Mouse (Mus musculus) forebrain, embryonic 13.5 days (tissue): Measurements from ENCODE around the gene Tnrc6b. TPM values are rescaled to one million over a fixed set of nuclear protein-coding genes. Genes with fewer than 3 reads are reported as not detected.

Experiments used
- ATAC-seq: fragments of 200-750 bp; cut with Nextera tagmentation; 2 replicates; pipeline ENCODE4 v1.8.0; 2017
- H3K27ac ChIP-seq: fragments of 300-500 bp; sonication (generic); 2 replicates; pipeline ENCODE4 v1.5.1; 2015; ENCODE audit warnings: inconsistent platforms, mild to moderate bottlenecking, moderate library complexity
- H3K27me3 ChIP-seq: fragments of 300-500 bp; sonication (generic); 2 replicates; pipeline ENCODE4 v1.6.1; 2015; ENCODE audit warnings: mild to moderate bottlenecking, inconsistent platforms
- H3K36me3 ChIP-seq: fragments of 300-500 bp; sonication (generic); 2 replicates; pipeline ENCODE4 v1.6.1; 2015; ENCODE audit warnings: mild to moderate bottlenecking, inconsistent platforms; ENCODE audit not compliant: poor library complexity, severe bottlenecking
- H3K4me1 ChIP-seq: fragments of 300-500 bp; sonication (generic); 2 replicates; pipeline ENCODE4 v1.6.1; 2015; ENCODE audit warnings: inconsistent platforms
- H3K4me2 ChIP-seq: fragments of 300-500 bp; sonication (generic); 2 replicates; pipeline ENCODE4 v1.6.1; 2015; ENCODE audit warnings: inconsistent platforms, mild to moderate bottlenecking, moderate library complexity
- H3K4me3 ChIP-seq: fragments of 300-500 bp; sonication (generic); 2 replicates; pipeline ENCODE4 v1.5.1; 2015; ENCODE audit warnings: mild to moderate bottlenecking, inconsistent platforms
- H3K9ac ChIP-seq: fragments of 300-500 bp; sonication (generic); 2 replicates; pipeline ENCODE4 v1.6.1; 2015; ENCODE audit warnings: mild to moderate bottlenecking, inconsistent platforms
- H3K9me3 ChIP-seq: fragments of 300-500 bp; sonication (generic); replicated peaks from 2 replicates; pipeline ENCODE4 v1.6.1; 2016; ENCODE audit warnings: inconsistent platforms
- WGBS: fragments of 180-500 bp; shearing (Covaris S2); methylation state at CpG from one replicate; pipeline ENCODE4 v1.1.7; 2015; 5-methylcytosine and 5-hydroxymethylcytosine counted together
- microRNA-seq: library from miRNA; unstranded; fragments of <30 nt; microRNA quantifications from one replicate; pipeline ENCODE4, GENCODE M21; 2016
- polyA plus RNA-seq: library from polyadenylated mRNA; unstranded; fragments of >200 nt; fragmentation: Nextera tagmentation; extraction: Ambion mirVana; gene quantifications from 2 replicates; pipeline ENCODE4 v1.2.1, GENCODE M21; 2015

Gene Tnrc6b
- polyA plus RNA-seq, 1 experiment from 2014 or later, result 37.2 TPM

DNA sequence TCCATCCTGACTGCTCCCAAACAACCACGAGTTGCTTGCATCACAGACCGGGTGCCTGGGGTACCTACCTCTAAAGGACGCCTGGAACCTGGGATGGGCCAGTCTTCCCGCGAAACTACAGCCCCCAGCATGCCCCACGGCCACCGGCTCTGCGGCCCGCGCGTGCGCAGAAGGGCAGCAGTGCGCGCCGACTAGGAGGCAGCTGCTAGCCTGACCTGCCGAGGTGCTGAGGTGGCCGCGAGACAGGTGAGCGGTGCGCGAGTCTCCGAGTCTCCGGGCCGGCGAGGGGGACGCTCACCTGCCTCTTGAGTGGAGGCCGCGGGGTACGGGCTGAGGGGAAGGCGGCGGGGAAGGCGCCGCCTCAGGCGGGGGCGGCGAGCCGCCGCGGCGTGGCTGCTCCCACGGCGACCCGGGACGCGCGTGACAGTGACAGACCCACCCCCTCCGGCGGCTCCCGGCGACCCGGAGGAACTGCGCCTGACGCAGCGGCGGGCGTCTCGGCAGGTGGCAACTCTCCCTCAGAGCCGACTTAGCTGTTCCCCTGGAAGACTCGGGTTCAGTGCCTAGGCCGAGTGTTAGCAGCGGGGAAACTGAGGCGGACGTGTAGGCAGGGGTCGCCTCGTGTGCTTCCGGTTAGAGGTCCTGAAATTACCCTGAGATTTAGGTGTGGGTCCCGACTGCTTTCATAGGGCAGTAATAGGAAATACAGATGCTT is 266.7 kb downstream of the Tnrc6b start, which contains the start of gene Sgsm3:
TSS of gene Sgsm3 (plus strand) at position 146 of the 715 bp plus-strand sequence.
- Histone ChIP-seq H3K4me1 (peaks cover 11% of the 10 kb centered on the region), H3K27ac (peak within 1 kb of the TSS; percentile 40; the same call in 1 of the 2 replicates), H3K4me2 (peak within 1 kb of the TSS; percentile 86), H3K4me3 (peak within 1 kb of the TSS; percentile 88), H3K9me3 (no peaks in the 10 kb centered on the region), H3K9ac (peak within 1 kb of the TSS; percentile 84), H3K27me3 (no peaks in the 10 kb centered on the region), H3K36me3 (no peaks in the 10 kb centered on the region)
- ATAC-seq, result peak; percentile 96
- under 1% methylated on average over 67 of the region's 67 CpGs for WGBS

DNA sequence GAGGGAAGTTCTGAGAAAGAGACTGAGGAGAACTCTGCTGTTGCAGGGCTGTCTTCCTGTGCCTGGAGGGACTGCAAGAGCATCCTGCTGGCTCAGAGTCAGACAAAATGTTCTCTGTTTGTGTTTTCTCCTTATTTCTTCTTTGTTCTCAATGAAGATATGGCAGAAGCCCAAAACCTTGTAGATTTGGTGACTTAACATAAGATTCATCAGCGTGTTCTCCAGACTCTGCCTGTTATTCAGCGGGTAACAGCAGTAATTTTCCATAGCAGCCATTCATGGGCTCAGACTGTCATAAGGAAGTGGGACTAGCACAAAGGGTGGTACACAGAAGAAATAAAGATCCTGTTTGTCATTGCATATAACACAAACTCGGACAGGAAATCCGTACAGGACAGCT is 268.5 kb downstream of the Tnrc6b start:
- WGBS, result 82% methylated on average over 4 of the region's 4 CpGs
- Histone ChIP-seq H3K9me3 (no peaks in the 10 kb centered on the region), H3K4me3 (no peak overlapping the region), H3K4me2 (no peak overlapping the region), H3K36me3 (no peaks in the 10 kb centered on the region), H3K27me3 (no peaks in the 10 kb centered on the region), H3K27ac (no peak overlapping the region), H3K9ac (no peak overlapping the region), H3K4me1 (peaks cover 11% of the 10 kb centered on the region)
- no peak for ATAC-seq

DNA sequence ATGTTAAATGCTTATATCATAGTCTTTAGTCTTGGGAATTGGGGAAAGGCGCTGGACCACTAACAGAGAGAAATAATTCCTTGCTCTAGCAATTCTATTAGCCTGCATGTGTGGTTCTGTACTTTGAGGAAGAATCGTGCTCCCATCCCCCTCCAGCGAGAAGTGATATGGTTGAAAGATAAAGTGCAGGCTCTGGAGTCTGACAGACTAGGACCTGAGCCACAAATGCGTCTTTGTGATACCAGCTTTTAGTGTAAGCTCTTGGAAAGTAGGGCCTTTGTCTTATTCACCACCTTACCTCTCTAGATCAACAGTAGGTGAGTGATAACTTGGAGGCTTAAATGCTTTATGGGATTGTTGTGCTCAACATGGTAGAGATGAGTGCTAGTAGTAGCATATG is 270.1 kb downstream of the Tnrc6b start:
- peaks cover 11% of the 10 kb centered on the region for H3K4me1 ChIP-seq
- H3K9me3 ChIP-seq, result no peaks in the 10 kb centered on the region
- no peak for ATAC-seq
- no peak overlapping the region for H3K9ac ChIP-seq
- no peak overlapping the region for H3K4me3 ChIP-seq
- H3K27me3 ChIP-seq, result no peaks in the 10 kb centered on the region
- no peaks in the 10 kb centered on the region for H3K36me3 ChIP-seq
- H3K27ac ChIP-seq, result no peak overlapping the region
- WGBS, result 92% methylated on average over 4 of the region's 4 CpGs
- no peak overlapping the region for H3K4me2 ChIP-seq

DNA sequence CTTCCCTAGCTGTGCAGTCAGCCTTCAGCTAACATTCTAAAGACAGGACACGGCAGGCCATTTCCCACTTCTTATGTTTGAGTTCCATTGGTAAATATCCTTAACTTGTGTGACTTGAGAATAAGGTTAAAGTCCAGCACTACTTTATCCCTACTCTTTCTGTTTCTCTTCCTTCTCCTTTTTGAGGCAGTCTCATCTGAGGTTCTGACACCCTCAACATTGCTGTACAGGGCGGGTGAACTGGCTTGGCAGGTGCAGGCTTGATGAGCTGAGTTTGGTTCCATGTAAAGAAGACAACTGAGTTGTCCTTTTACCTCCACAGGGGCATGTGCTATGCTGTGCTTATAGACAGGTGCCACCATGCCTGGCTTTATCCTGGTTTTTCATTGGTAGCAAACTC is 272.2 kb downstream of the Tnrc6b start:
- WGBS, result 88% methylated on average over 2 of the region's 2 CpGs
- no peak for ATAC-seq
- no peaks in the 10 kb centered on the region for H3K27me3 ChIP-seq
- no peak overlapping the region for H3K4me3 ChIP-seq
- no peak overlapping the region for H3K9ac ChIP-seq
- no peaks in the 10 kb centered on the region for H3K36me3 ChIP-seq
- H3K27ac ChIP-seq, result no peak overlapping the region
- H3K4me1 ChIP-seq, result peaks cover 9% of the 10 kb centered on the region
- no peak overlapping the region for H3K4me2 ChIP-seq
- H3K9me3 ChIP-seq, result no peaks in the 10 kb centered on the region

DNA sequence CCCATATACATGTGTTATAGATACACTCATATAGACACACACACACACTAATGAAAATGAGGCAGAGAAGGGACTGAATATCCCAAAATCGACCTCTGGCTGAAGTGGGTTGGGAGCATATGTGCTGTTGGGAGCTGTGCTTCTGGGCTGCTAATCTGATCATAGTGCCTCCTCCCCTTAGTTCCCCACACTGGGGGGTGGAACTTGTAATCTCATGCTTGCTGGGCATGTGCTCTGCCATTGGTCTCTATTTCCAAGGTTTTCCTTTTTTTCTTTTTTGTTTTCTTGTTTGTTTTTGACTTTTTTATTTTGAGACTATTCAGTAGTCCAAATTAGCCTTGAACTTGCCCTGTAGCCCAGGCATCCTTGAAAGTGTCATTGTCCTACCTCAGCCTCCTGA is 277.2 kb downstream of the Tnrc6b start:
- H3K4me1 ChIP-seq, result no peaks in the 10 kb centered on the region
- 57% methylated on average over 1 of the region's 1 CpGs for WGBS
- no peak for ATAC-seq
- H3K27ac ChIP-seq, result no peak overlapping the region
- H3K36me3 ChIP-seq, result no peaks in the 10 kb centered on the region
- no peak overlapping the region for H3K4me2 ChIP-seq
- H3K9me3 ChIP-seq, result no peaks in the 10 kb centered on the region
- no peaks in the 10 kb centered on the region for H3K27me3 ChIP-seq
- no peak overlapping the region for H3K9ac ChIP-seq
- H3K4me3 ChIP-seq, result no peak overlapping the region

DNA sequence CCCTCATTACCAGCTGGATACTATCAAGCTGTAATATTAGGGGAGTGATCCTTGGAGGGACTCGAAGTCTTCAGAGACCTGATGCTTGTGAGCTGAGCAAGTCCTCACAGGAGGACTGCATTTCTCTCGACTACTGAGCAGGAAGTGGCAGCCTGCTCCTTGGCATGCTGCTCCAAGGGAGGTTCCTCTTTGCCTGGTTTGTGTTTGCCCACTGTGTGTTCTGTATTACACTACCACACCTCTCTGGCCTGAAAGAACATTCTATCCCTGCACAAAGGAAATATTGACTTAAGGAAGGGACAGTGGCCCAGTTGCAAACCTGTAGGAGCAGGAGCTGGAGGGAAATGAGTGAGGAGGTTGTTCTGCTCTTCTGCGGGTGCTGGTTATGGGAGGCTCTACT is 278.6 kb downstream of the Tnrc6b start:
- no peak overlapping the region for H3K9ac ChIP-seq
- H3K4me1 ChIP-seq, result no peaks in the 10 kb centered on the region
- 85% methylated on average over 3 of the region's 3 CpGs for WGBS

More for the DNA sequence above, 278.6 kb downstream of the Tnrc6b start:
- H3K27ac ChIP-seq, result no peak overlapping the region
- no peaks in the 10 kb centered on the region for H3K36me3 ChIP-seq
- no peak overlapping the region for H3K4me3 ChIP-seq
- H3K9me3 ChIP-seq, result no peaks in the 10 kb centered on the region
- no peaks in the 10 kb centered on the region for H3K27me3 ChIP-seq
- H3K4me2 ChIP-seq, result no peak overlapping the region
- ATAC-seq, result no peak

Small RNAs within 50 kb of the gene (microRNA-seq; reads per million reads assigned to microRNA genes)
- gene Mir5113, result 20.9 reads per million, percentile 30 among the genes with 10 or more reads in this experiment

Other genes with a start within 250 kb of the Tnrc6b start
- not detected in 2 replicates for gene Enthd1, start 146.2 kb upstream of the Tnrc6b start, polyA plus RNA-seq
- gene Grap2, start 138.7 kb upstream of the Tnrc6b start, polyA plus RNA-seq, result 0.26 and 0.91 TPM in 2 replicates
- gene Fam83f, start 39.5 kb upstream of the Tnrc6b start, polyA plus RNA-seq, result 0.09 TPM in 1 of 2 replicates, not detected in the other
- gene Adsl, start 237.2 kb downstream of the Tnrc6b start, polyA plus RNA-seq, result 123 and 134 TPM in 2 replicates